Mouse (Mus musculus) heart, embryonic 11.5 days (tissue): ENCODE measurements around the gene Slain2. TPM values are rescaled to one million over a fixed set of nuclear protein-coding genes. Genes with fewer than 3 reads are reported as not detected.
"Not testable (repeated sequence)": the region's sequence is repeated elsewhere in the genome, so short reads cannot be mapped to it uniquely, and the experiment has no call there.

Experiments used
- ATAC-seq: fragments of 200-750 bp; cut with Nextera tagmentation; replicated peaks from 2 replicates; pipeline ENCODE4 v1.8.0; 2017; ENCODE audit warnings: moderate library complexity; ENCODE audit not compliant: insufficient number of reproducible peaks, low FRiP score, low TSS enrichment
- H3K27ac ChIP-seq: fragments of 300-500 bp; sonication (generic); 2 replicates; pipeline ENCODE4 v1.5.1; 2014; ENCODE audit warnings: mild to moderate bottlenecking, low read depth, low read length
- H3K27me3 ChIP-seq: fragments of 300-500 bp; sonication (generic); 2 replicates; pipeline ENCODE4 v1.6.1; 2014; ENCODE audit warnings: mild to moderate bottlenecking, low read length, mixed read lengths; ENCODE audit not compliant: control insufficient read depth, insufficient read depth
- H3K36me3 ChIP-seq: fragments of 300-500 bp; sonication (generic); 2 replicates; pipeline ENCODE4 v1.6.1; 2014; ENCODE audit warnings: mild to moderate bottlenecking, low read length, moderate library complexity, mixed read lengths; ENCODE audit not compliant: control insufficient read depth, insufficient read depth
- H3K4me1 ChIP-seq: fragments of 300-500 bp; sonication (generic); 2 replicates; pipeline ENCODE4 v1.6.1; 2014; ENCODE audit warnings: low read length; ENCODE audit not compliant: control insufficient read depth, insufficient read depth
- H3K4me2 ChIP-seq: fragments of 300-500 bp; sonication (generic); 2 replicates; pipeline ENCODE4 v1.6.1; 2014; ENCODE audit warnings: mild to moderate bottlenecking, moderate library complexity
- H3K4me3 ChIP-seq: fragments of 300-500 bp; sonication (generic); 2 replicates; pipeline ENCODE4 v1.5.1; 2014; ENCODE audit warnings: low read depth, low read length
- H3K9ac ChIP-seq: fragments of 300-500 bp; sonication (generic); 2 replicates; pipeline ENCODE4 v1.6.1; 2014; ENCODE audit warnings: mild to moderate bottlenecking, low read depth, low read length, moderate library complexity
- H3K9me3 ChIP-seq: fragments of 300-500 bp; sonication (generic); replicated peaks from 2 replicates; pipeline ENCODE4 v1.6.1; 2016; ENCODE audit warnings: low read length; ENCODE audit not compliant: control insufficient read depth
- WGBS: fragments of 180-500 bp; shearing (Covaris S2); extraction: QIAGEN DNeasy Blood & Tissue Kit; methylation state at CpG from one replicate; pipeline ENCODE4 v1.1.7; 2014; ENCODE audit not compliant: insufficient replicate concordance; 5-methylcytosine and 5-hydroxymethylcytosine counted together
- polyA plus RNA-seq: library from polyadenylated mRNA; unstranded; fragments of >200 nt; fragmentation: Nextera tagmentation; extraction: Ambion mirVana; gene quantifications from 2 replicates; pipeline ENCODE4 v1.2.1, GENCODE M21; 2014

Slain2 gene
- polyA plus RNA-seq, 1 experiment from 2014 or later, result 23.1 TPM

DNA sequence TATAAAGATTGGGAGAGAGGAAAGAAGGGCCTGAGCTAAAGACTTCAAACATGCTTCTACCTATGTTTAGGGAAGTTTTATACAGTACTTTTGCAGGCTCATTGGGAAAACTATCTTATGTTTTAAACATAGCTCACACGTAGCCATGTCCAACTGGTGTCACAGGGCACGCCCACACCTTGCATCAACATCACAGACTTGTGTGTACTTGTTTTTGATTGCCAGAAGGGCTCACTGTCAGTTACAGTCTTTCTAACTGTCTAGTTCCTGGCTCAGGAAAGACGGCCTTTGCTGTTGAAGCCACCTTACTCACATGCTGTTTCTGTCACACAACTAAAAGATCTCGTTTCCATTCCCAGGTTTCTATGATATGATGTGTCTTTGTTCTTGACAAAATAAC is 62.4 kb downstream of the Slain2 start:
- H3K4me2 ChIP-seq, result no peak overlapping the region
- no peaks in the 10 kb centered on the region for H3K9me3 ChIP-seq
- no peak overlapping the region for H3K27ac ChIP-seq
- H3K36me3 ChIP-seq, result peaks cover 14% of the 10 kb centered on the region
- H3K4me1 ChIP-seq, result no peaks in the 10 kb centered on the region
- no peaks in the 10 kb centered on the region for H3K27me3 ChIP-seq
- ATAC-seq, result no peak
- H3K4me3 ChIP-seq, result no peak overlapping the region
- H3K9ac ChIP-seq, result no peak overlapping the region
- WGBS, result 82% methylated on average over 4 of the region's 4 CpGs

DNA sequence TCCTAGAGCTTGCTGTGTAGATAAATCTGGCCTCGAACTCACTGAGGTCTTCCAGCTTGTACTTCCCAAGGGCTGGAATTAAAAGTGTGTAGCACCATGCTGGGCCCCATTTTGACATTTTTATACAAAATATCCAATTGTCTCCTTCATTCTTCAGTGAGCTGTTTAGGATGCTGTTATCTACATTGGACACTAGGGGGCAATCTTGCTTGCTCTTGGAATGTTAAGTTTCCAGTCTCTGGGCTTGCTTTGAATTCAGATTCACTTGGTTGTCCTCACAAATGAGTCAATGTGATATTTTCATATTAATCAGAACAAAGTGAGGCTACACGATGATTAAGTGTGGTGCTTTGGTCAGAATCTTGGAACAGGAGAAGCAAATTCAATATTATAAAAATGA is 70.0 kb downstream of the Slain2 start:
- Histone ChIP-seq H3K4me3 (no peak overlapping the region), H3K27ac (no peak overlapping the region)

DNA sequence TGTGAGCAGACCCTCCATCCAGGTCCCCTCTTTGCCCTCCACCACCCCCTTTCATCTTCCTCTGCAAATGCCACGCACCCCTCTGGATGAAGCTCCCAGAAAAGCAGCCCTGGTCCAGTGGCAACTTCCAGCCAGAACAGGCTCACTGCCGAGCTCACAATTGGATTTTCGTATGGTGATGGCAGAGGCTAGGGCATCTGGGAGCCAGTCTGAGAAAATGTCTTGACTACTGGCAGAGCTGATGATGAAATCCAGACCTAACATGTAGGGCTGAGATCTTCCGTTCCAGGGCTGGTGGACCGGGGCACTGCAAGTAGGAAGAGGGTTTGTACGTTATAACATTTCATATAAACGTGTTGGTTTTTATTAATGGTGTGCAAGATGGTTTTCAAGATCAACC is 73.7 kb downstream of the Slain2 start:
- Histone ChIP-seq H3K27ac (no peak overlapping the region), H3K4me2 (no peak overlapping the region), H3K36me3 (no peaks in the 10 kb centered on the region), H3K4me1 (no peaks in the 10 kb centered on the region), H3K4me3 (no peak overlapping the region), H3K27me3 (no peaks in the 10 kb centered on the region), H3K9me3 (no peaks in the 10 kb centered on the region), H3K9ac (no peak overlapping the region)
- 74% methylated on average over 7 of the region's 7 CpGs for WGBS
- no peak for ATAC-seq

More for the DNA sequence above, 70.0 kb downstream of the Slain2 start:
- WGBS, result 4% methylated on average over 2 of the region's 2 CpGs
- no peaks in the 10 kb centered on the region for H3K9me3 ChIP-seq
- H3K9ac ChIP-seq, result no peak overlapping the region
- H3K36me3 ChIP-seq, result no peaks in the 10 kb centered on the region
- no peak overlapping the region for H3K4me2 ChIP-seq
- no peak for ATAC-seq
- H3K4me1 ChIP-seq, result no peaks in the 10 kb centered on the region
- H3K27me3 ChIP-seq, result no peaks in the 10 kb centered on the region

DNA sequence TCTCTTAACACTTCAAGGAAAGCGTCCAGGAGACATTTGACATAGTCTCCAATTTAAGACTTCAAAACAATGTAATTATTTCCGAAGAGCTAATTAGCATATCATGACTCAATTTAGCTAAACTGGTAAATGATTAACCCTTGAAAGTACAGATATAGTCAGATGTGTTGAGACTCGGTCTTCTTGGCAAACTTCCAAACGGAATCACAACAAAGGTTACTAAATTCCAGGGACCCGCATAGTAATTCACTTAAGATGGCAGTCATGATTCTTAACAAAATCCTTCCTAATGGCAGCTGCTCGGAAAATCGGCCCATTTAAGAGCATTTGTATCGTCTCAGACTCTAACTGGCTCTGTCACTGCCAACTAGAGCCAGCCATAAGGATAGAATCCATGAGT is 75.7 kb downstream of the Slain2 start:
- no peak overlapping the region for H3K27ac ChIP-seq
- H3K4me3 ChIP-seq, result no peak overlapping the region
- no peak for ATAC-seq
- 80% methylated on average over 8 of the region's 8 CpGs for WGBS
- H3K36me3 ChIP-seq, result no peaks in the 10 kb centered on the region
- H3K27me3 ChIP-seq, result no peaks in the 10 kb centered on the region
- H3K4me2 ChIP-seq, result no peak overlapping the region
- H3K4me1 ChIP-seq, result no peaks in the 10 kb centered on the region
- H3K9ac ChIP-seq, result no peak overlapping the region
- no peaks in the 10 kb centered on the region for H3K9me3 ChIP-seq

DNA sequence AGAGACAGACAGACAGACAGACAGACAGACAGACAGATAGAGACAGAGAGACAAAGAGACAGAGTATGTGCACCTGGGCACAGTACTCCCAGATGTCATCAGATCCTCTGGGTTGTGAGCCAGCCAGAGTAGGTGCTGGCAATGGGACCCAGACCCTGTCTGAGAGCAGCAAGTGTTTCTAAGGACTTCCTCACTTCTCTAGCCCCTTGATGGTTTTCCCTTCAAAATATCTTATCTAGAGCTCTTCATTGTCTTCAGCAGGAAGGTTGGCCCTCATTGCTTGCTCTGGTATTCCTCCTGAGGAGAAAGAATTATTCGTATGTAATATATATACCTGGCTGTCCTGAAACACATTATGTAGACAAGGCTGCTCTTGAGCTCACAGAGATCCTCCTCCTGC is 78.4 kb downstream of the Slain2 start:
- Histone ChIP-seq H3K27me3 (no peaks in the 10 kb centered on the region), H3K4me3 (no peak overlapping the region), H3K9ac (no peak overlapping the region), H3K9me3 (no peaks in the 10 kb centered on the region), H3K36me3 (no peaks in the 10 kb centered on the region), H3K27ac (no peak overlapping the region), H3K4me2 (no peak overlapping the region), H3K4me1 (no peaks in the 10 kb centered on the region)
- ATAC-seq, result no peak
- WGBS, result 67% methylated on average over 1 of the region's 1 CpGs

DNA sequence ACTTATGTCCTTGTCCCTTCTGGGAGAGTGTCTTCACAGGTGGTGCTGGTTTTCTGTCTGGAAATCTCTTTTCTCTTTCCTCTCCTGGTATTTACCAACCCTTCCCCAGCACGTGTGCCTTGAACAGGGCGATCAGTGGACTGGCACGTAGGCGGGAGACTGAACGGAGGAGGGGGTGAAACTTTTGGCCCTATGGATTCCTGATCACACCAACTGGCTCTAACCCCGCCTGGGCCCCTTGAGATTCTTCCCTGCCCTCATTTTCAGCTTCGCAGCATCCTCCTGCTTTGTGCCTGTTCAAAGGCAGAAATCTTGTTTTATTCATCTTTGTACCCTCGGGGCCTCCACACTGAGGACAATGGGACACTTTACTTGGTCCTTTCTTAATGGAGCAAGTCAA is 80.3 kb downstream of the Slain2 start:
- Histone ChIP-seq H3K4me3 (no peak overlapping the region), H3K27ac (no peak overlapping the region), H3K36me3 (no peaks in the 10 kb centered on the region), H3K4me1 (no peaks in the 10 kb centered on the region), H3K4me2 (no peak overlapping the region), H3K27me3 (no peaks in the 10 kb centered on the region), H3K9ac (no peak overlapping the region), H3K9me3 (no peaks in the 10 kb centered on the region)
- 71% methylated on average over 8 of the region's 8 CpGs for WGBS
- ATAC-seq, result no peak

DNA sequence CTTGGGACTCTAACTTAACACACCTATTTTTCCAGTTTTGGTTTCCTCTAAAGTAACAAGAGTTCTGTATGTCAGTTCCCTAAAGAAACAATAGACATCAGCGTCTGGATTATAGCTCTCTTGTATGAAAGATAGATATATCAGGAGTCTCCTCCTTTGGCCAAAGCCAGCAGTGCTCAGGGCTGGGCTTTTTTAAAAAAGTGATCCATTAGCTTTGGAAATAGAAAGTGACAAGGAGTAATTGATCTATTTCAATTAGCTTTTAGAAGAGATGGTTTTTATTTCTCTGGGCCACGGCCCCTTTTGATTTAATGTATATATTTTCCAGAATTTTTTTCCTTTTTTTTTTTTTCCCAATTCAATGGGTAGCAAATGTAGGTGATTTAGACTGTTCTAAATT is 80.8 kb downstream of the Slain2 start:
- H3K4me1 ChIP-seq, result no peaks in the 10 kb centered on the region
- H3K9ac ChIP-seq, result no peak overlapping the region
- H3K27ac ChIP-seq, result no peak overlapping the region
- no peaks in the 10 kb centered on the region for H3K9me3 ChIP-seq
- no peaks in the 10 kb centered on the region for H3K27me3 ChIP-seq
- H3K36me3 ChIP-seq, result no peaks in the 10 kb centered on the region
- no peak overlapping the region for H3K4me3 ChIP-seq
- WGBS, result 70% methylated on average over 2 of the region's 2 CpGs
- no peak overlapping the region for H3K4me2 ChIP-seq
- ATAC-seq, result no peak

DNA sequence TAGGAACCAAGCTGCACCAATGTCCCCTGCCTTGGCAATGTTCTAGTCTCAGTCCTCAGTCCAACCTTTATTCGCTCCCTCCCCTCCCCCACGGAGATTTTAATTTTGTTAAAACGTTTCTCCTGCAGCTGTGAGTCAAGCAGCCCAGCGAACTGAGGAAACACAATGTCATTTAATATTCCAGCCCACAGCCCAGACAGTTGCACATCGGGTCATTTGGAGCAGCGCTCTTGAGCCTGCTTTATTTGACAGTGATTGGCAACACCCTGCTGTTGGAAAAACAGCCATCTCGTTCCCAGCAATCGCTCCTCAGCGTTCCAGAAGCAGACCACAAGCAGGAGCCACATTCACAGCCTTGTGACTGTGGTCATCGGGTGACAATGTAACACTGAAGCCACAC is 81.3 kb downstream of the Slain2 start:
- no peak overlapping the region for H3K4me3 ChIP-seq
- no peak overlapping the region for H3K9ac ChIP-seq
- H3K27ac ChIP-seq, result no peak overlapping the region
- H3K36me3 ChIP-seq, result no peaks in the 10 kb centered on the region
- no peak for ATAC-seq
- no peaks in the 10 kb centered on the region for H3K9me3 ChIP-seq
- WGBS, result 32% methylated on average over 10 of the region's 10 CpGs
- no peak overlapping the region for H3K4me2 ChIP-seq
- no peaks in the 10 kb centered on the region for H3K4me1 ChIP-seq
- no peaks in the 10 kb centered on the region for H3K27me3 ChIP-seq

DNA sequence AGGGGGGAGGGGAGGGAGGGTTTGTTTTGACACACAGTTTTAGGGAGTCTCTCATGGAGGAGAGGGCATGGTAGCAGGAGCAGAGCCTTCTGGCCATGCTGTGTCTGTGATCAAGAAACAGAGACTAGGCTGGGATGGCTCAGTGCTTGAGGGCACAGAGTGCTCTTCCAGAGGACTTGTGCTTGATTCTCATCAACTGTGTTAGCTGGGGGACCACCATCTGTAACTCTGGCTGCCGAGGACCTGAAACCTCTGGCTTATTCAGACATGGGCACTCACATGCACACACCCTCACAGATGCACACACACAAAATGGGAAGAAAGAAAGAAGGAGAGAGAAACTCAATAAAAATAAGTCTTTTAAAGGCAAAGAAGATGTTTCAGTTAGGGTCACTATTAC is 84.4 kb downstream of the Slain2 start:
- H3K4me1 ChIP-seq, H3K27ac ChIP-seq, H3K9me3 ChIP-seq, H3K4me2 ChIP-seq, H3K36me3 ChIP-seq, H3K4me3 ChIP-seq, H3K27me3 ChIP-seq, ATAC-seq, H3K9ac ChIP-seq: not testable (repeated sequence)
- 76% methylated on average over 1 of the region's 1 CpGs for WGBS
